Mouse (Mus musculus): ENCODE results near the gene Hspb6. TPM values are rescaled to one million over a fixed set of nuclear protein-coding genes. Genes with fewer than 3 reads are reported as not detected.

The Hspb6 gene
- total RNA-seq, 2 experiments from 2014 or later: 4.4 to 11.7 TPM

- peak; percentile 55 for ATAC-seq (replicated peaks; ENCODE audit: poor library complexity)
These were observed 405 bp upstream of the Hspb6 start for GRCm38 (mm10) chr7:30551445-30552101.

DNA sequence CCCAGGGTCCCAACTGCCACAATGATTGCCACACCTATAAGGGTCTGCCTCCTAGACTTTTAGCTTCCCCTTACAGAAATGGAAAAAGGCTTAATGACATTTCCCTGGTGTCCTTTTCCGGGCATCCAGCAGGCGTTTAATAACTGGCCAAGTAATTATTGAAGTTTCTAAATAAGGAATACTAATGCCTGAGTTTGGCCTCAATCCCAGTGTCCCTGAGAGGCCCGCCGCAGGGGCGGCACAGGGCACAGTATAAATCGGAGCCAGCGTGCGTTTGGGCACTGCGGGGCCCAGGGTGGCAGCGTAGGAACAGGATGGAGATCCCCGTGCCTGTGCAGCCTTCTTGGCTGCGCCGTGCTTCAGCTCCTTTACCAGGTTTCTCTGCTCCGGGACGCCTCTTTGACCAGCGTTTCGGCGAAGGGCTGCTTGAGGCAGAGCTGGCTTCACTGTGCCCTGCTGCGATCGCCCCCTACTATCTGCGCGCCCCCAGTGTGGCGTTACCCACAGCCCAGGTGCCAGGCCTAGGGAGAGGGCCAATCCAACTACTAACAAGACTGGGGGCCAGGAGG, 1.1 kb downstream of the Hspb6 start:
- 0 out of 2 replicates have a peak, but pooled peaks have one; percentile 15 for ATAC-seq (replicated peaks; ENCODE audit: poor library complexity)

DNA sequence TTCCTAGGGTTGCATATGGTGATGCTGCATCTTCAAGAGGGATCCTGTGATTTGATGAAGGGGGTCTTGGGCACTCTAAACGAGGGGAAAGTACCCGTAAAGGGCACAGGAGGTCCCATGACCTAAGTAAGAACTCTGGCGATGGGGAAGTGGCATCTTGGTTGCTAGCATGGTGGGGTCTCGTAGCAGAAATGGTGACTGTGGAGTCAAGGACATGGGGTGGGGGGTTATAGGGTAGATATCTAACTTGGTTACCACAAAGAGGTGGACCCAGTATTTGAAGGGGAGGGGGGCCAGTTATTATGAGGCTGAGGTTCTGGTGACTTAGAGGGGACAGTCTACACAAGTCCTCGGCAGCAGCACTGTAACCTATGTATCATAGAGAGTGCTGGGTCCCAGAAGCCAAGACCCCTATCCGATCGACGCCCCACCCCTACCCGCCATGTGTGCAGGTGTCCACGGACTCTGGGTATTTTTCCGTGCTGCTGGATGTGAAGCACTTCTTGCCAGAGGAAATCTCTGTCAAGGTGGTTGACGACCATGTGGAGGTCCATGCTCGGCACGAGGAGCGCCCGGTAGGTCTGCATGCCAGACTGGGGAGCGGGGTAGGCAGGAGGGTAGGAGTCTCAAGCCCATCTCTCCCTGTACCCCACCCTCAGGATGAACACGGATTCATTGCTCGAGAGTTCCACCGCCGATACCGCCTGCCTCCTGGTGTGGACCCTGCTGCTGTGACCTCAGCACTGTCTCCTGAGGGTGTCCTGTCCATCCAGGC, 2.0 kb downstream of the Hspb6 start:
- no peak for ATAC-seq (replicated peaks; ENCODE audit: poor library complexity)

DNA sequence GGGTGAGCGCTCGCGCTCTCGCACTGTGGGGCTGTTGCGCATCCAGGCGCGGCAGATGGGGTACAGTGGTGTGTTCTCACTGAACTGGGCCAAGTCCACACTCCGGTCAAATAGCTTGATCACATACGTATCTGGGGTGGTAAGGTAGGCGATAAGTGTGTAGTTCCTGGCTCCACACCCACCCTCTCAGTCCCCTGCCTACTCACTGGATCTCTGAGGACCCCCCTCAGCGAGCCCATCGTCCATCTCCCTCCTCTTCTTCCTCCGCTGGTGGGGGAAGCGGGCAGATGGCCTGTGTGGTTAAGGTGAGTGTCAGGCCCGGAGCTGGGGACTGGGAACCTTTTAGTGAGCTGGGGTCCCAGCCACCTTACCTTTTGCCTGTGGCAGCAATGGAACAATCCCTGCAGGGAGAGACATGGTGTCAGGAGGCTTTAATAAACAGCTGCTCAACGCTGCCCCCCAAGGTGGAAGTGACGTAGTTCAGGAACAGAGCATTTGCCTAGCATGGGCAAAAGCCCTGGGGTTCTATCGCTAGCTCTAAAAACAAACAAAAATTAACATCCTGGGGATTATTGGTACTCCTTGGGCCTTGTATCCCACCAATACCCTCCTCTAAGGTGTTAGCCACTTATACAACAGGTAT, 5.0 kb downstream of the Hspb6 start:
- ATAC-seq (replicated peaks; ENCODE audit: poor library complexity): no peak

- no peak for ATAC-seq (replicated peaks; ENCODE audit: poor library complexity)
These were observed 6.0 kb downstream of the Hspb6 start for GRCm38 (mm10) chr7:30557901-30558514.

- peak; percentile 13; the same call in 1 of the 2 replicates for ATAC-seq (replicated peaks; ENCODE audit: poor library complexity)
These were observed 6.9 kb downstream of the Hspb6 start for GRCm38 (mm10) chr7:30558656-30559442.

GRCm38 (mm10) chr7:30559443-30559954, 7.5 kb downstream of the Hspb6 start, which contains the start of gene Lin37:
TSS of gene Lin37 (minus strand) at chr7:30559838.
- peak; percentile 74 for ATAC-seq (replicated peaks; ENCODE audit: poor library complexity)

GRCm38 (mm10) chr7:30560296-30560695, 8.3 kb downstream of the Hspb6 start:
- no peak for ATAC-seq (replicated peaks; ENCODE audit: poor library complexity)

DNA sequence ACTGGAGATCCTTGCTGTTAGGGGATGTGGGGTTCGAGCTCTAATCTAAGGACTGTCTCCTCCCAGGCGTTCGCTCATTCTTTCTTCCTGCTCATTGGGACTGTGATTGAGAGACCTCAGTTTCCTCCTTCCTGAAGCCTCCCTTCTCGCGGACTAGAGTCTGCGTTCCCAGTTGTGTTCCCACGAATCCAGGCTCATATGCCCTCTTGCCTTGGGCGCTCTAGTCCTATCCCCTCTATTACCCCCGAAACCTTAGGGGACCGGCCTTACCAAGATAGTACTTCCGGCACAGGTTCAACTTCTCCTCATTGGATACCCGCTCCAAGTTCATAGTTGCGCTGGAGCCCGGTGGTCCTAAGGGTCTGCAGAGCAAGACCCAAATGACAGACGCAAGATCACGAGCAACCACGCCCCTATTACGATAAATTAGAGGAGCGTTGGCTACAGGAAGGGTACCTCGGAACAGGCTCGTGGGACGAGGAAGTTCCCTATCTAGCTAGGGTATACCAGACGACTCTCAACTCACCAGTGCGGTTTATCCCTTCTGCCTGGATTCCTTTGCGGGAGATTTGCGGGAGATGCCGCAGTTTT, 10.6 kb downstream of the Hspb6 start:
- peak; percentile 6; the same call in 1 of the 2 replicates for ATAC-seq (replicated peaks; ENCODE audit: poor library complexity)

DNA sequence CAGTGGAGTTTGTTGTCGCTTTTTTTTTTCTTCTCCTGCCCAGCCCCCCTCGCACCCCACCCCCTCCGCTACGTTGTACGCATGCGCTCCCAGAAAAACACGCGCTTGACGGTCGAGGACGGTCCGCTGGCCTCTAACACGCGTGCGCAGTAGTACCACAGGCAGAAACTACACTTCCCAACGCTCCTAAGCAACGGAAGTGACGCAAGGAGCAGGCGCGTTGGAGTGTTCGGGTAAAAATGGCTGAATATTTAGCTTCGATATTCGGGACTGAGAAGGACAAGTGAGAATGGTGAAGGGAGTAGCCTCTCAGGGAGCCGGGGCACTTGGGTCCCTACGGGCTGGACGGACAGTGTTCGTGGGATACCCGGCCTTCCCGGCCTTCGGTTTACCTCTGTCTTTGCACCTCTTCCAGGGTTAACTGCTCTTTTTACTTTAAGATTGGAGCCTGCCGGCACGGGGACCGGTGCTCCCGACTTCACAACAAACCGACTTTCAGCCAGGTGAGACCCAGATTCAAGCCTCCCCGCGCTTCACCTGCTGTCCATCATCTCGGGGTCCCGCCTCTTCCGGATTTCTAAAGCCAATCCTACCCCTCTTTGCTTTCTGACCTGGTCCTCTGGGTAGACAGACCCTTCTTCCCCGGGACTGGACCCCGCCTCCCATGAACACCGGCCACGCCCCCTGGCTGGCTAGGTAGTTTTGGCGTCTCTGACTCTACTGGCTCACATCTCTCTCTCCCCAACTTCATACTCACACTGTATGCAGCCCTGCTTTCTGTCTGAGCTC, 11.3 kb downstream of the Hspb6 start, which contains the start of the genes U2af1l4, Gm49396 and Psenen:
U2af1l4 (plus strand) TSS at position 185 of the 789 bp plus-strand sequence.
Gm49396 (plus strand) TSS at position 228 of the 789 bp plus-strand sequence.
Psenen (minus strand) TSS at position 511 of the 789 bp plus-strand sequence.
- peak; percentile 68 for ATAC-seq (replicated peaks; ENCODE audit: poor library complexity)

DNA sequence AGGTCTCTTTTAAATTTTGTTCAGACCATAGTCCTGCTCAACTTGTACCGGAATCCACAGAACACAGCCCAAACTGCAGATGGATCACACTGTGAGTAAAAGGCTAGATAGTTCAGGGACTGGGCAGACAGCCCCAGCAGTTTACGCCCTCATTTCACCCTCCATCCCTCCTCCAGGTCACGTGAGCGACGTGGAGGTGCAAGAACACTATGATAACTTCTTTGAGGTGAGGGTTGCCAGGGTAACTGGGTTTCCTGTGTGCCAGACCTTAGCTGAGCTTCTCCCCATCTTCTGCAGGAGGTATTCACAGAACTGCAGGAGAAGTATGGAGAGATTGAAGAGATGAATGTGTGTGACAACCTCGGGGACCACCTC, 11.9 kb downstream of the Hspb6 start:
- ATAC-seq (replicated peaks; ENCODE audit: poor library complexity): 0 out of 2 replicates have a peak, but pooled peaks have one; percentile 1

- ATAC-seq (replicated peaks; ENCODE audit: poor library complexity): no peak
These were observed 13.1 kb downstream of the Hspb6 start, which contains the start of gene Igflr1 for GRCm38 (mm10) chr7:30564970-30565571. TSS of gene Igflr1 (plus strand) at chr7:30565427.

DNA sequence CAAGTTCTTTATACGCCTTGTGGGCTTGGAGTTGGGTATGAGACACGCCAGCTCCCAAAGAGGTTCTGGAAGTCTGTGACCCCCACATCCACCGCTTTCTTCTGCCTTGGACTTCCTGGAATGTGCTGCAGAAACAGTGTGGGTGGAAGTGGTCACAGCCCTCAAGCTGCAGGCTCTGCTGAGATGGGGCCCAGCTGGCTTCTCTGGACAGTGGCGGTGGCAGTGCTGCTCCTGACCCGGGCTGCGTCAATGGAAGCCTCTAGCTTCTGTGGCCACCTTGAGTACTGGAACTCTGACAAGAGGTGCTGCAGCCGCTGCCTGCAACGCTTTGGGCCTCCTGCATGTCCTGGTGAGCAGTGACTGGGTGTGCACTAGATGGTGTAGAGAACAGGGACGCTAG, 14.1 kb downstream of the Hspb6 start:
- no peak for ATAC-seq (replicated peaks; ENCODE audit: poor library complexity)

GRCm38 (mm10) chr7:30567555-30567954, 15.6 kb downstream of the Hspb6 start:
- no peak for ATAC-seq (replicated peaks; ENCODE audit: poor library complexity)

DNA sequence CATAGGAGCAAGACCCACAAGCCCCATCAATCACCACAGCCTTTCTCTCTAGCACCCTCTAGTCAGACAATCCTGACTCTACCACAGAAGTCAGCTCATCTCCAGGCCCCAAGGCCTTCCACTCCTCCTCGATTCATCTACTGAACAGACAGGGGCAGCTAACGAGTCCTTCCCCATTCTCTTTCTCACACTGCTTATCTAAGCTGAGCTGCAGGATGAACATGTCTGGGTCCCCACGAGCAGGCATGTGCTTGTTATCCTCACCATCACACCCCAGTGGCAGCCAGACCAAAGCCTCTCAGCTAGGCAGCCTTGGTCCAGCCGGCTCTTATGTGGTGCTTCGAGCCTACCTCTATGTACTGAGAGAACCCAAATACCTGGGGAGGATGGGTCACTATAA, 20.4 kb downstream of the Hspb6 start:
- peak; percentile 52 for ATAC-seq (replicated peaks; ENCODE audit: poor library complexity)

- peak; percentile 91 for ATAC-seq (replicated peaks; ENCODE audit: poor library complexity)
These were observed 21.0 kb downstream of the Hspb6 start for GRCm38 (mm10) chr7:30572969-30573368.

DNA sequence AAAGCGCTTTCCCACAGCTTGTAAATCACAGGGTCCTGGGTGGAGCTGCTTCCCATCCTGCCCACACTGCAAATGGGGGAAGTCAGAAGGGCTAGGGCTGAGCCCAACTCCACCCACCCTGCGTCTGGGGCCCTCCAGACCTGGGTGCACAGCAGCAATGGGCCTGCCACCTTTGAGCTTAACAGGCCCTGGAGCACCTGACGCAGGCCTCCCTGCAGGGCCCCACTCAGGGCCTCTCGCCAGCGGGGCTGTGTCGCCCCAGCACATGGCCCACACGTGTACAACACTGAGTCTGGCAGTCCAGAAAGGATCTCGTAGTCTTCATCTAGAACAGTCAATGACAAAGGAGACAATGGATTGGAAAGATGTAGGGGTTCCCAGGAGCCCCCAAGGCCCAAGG, 28.0 kb downstream of the Hspb6 start:
- no peak for ATAC-seq (replicated peaks; ENCODE audit: poor library complexity)

DNA sequence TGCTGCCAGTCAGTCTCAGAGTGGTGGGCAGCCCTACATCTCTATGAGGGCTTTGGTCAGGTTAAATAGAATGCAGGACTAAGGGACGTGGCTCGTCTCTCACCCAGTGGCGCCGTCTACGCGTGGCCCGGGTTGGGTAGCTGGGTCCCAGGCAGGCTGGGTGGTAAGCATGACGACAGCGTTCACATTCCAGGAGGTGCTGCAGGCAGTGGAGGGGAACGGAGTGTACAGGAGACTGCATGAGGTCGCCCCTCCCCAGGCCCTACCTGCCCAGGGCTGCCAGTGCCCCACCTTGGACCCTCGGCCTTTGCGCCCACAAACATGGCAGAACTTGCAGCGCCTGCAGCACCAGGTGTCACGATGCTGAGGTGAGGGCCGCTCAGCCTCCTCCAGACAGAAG, 29.6 kb downstream of the Hspb6 start:
- no peak for ATAC-seq (replicated peaks; ENCODE audit: poor library complexity)
